Mouse (Mus musculus): ENCODE data around the gene Pcbp3. TPM values are rescaled to one million over a fixed set of nuclear protein-coding genes. Genes with fewer than 3 reads are reported as not detected.

The Pcbp3 gene
- total and polyA plus RNA-seq, 3 experiments, result not detected

DNA sequence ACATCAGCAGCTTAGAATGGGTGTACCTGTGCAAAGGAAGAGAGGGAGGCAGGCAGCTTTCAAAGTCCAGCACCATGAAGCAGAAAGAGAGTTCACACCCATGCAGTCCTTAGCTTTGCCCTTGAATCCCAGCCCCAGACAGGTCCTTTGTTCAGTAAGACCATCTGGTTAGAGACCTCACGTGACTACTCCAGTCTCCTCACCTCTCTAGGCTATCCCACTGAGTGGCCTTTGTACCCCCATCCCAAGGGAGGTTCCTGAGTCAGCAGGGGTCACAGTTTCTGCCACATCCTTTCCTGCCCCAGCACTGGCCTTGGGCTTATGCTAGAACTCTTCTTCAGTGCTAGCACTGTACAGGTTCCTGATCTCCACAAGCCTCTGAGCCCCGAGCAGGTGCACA is 142.4 kb downstream of the Pcbp3 start:
- H3K27ac ChIP-seq (ENCODE audit: insufficient read depth, low read depth), result no peak overlapping the region
- H3K36me3 ChIP-seq (replicated peaks in 1 of 2; ENCODE audit: control insufficient read depth in 1 of 2, insufficient read depth in 1 of 2, low read length in 1 of 2), result no peaks in the 10 kb centered on the region
- no peak overlapping the region for H3K4me2 ChIP-seq (ENCODE audit: insufficient read depth, low read depth, poor library complexity, severe bottlenecking)
- DNase-seq (ENCODE audit: extremely low read depth), result no peak
- in situ Hi-C loops (cut with MboI; ENCODE audit: low pct_ligation_motif_present, low pct_unique_long_range_greater_than_20kb, low sequenced_read_pairs) (no loop called here), dilution Hi-C loops (cut with MboI; ENCODE audit: extremely low pct_ligation_motif_present, extremely low pct_unique_long_range_greater_than_20kb, low sequenced_read_pairs) (no loop called here)
- no peak for TF ChIP-seq MEF2A (IDR thresholded peaks at IDR 0.05; ENCODE audit: borderline replicate concordance, low read depth, low read length)
- TF ChIP-seq MYC (IDR thresholded peaks at IDR 0.05; ENCODE audit: low read depth, low read length), result no peak
- no peak for TF ChIP-seq POLR2A (IDR thresholded peaks at IDR 0.05; ENCODE audit: low read depth, low read length)
- no peak for TF ChIP-seq ZNF384 (IDR thresholded peaks at IDR 0.05; ENCODE audit: low read depth, low read length)
- TF ChIP-seq MAZ (IDR thresholded peaks at IDR 0.05; ENCODE audit: low read depth, low read length), result no peak
- no peaks in the 10 kb centered on the region for H3K4me1 ChIP-seq (ENCODE audit: control insufficient read depth in 1 of 2, insufficient read depth in 2 of 2)
- peaks cover 73% of the 10 kb centered on the region for H3K27me3 ChIP-seq (replicated peaks)
- no peak overlapping the region for H3K4me3 ChIP-seq (replicated peaks in 1 of 3; ENCODE audit: low read depth in 2 of 3, low read length in 2 of 3, poor library complexity in 1 of 3)
- H3K79me2 ChIP-seq (replicated peaks; ENCODE audit: control insufficient read depth, extremely low read depth, insufficient read depth, poor library complexity, severe bottlenecking), result no peaks in the 10 kb centered on the region
- no peak overlapping the region for H3K9ac ChIP-seq (ENCODE audit: insufficient read depth, low read depth)
- no peaks in the 10 kb centered on the region for H3K9me3 ChIP-seq (replicated peaks; ENCODE audit: low read length)

DNA sequence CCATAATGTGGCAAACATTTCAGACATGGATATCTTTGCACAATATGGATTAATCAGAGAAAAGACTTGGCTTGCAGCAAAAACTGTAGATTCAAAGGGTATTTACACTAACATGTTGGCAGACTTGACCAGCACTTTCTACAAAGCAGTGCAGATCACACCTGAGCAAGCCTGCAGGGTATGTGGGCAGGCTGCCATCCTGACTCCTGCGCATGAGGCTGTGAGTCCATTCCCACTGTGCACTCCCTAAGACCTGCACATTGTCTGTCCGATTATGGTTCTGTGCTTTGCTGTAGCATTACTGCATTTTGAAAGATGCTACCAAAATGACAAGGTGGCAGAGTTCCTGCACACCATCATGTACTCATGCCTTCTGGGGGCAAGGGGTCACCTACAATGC is 143.3 kb downstream of the Pcbp3 start:
- TF ChIP-seq NRF1 (IDR thresholded peaks at IDR 0.05; ENCODE audit: low read depth, low read length) (no peak), ELF1 (IDR thresholded peaks at IDR 0.05; ENCODE audit: low read depth, low read length) (no peak), CHD1 (IDR thresholded peaks at IDR 0.05; ENCODE audit: low read depth, low read length) (no peak), E2F4 (IDR thresholded peaks at IDR 0.05; ENCODE audit: insufficient replicate concordance, low read depth, low read length) (no peak), ZNF384 (IDR thresholded peaks at IDR 0.05; ENCODE audit: low read depth, low read length) (no peak), ZC3H11A (IDR thresholded peaks at IDR 0.05; ENCODE audit: low read depth, low read length) (no peak), USF2 (conservative IDR thresholded peaks at IDR 0.05; ENCODE audit: low read depth, low read length) (no peak)
- Histone ChIP-seq H3K4me1 (ENCODE audit: control insufficient read depth in 1 of 2, insufficient read depth in 2 of 2) (no peaks in the 10 kb centered on the region), H3K9ac (ENCODE audit: insufficient read depth, low read depth) (no peak overlapping the region), H3K4me3 (replicated peaks in 1 of 3; ENCODE audit: low read depth in 2 of 3, low read length in 2 of 3, poor library complexity in 1 of 3) (no peak overlapping the region), H3K36me3 (replicated peaks in 1 of 2; ENCODE audit: control insufficient read depth in 1 of 2, insufficient read depth in 1 of 2, low read length in 1 of 2) (no peaks in the 10 kb centered on the region), H3K79me2 (replicated peaks; ENCODE audit: control insufficient read depth, extremely low read depth, insufficient read depth, poor library complexity, severe bottlenecking) (no peaks in the 10 kb centered on the region), H3K27ac (ENCODE audit: insufficient read depth, low read depth) (no peak overlapping the region), H3K9me3 (replicated peaks; ENCODE audit: low read length) (no peaks in the 10 kb centered on the region), H3K4me2 (ENCODE audit: insufficient read depth, low read depth, poor library complexity, severe bottlenecking) (no peak overlapping the region), H3K27me3 (replicated peaks) (peaks cover 74% of the 10 kb centered on the region)
- dilution Hi-C loops (cut with MboI; ENCODE audit: extremely low pct_ligation_motif_present, extremely low pct_unique_long_range_greater_than_20kb, low sequenced_read_pairs), result no loop called here
- in situ Hi-C loops (cut with MboI; ENCODE audit: low pct_ligation_motif_present, low pct_unique_long_range_greater_than_20kb, low sequenced_read_pairs), result no loop called here
- no peak for DNase-seq (ENCODE audit: extremely low read depth)

DNA sequence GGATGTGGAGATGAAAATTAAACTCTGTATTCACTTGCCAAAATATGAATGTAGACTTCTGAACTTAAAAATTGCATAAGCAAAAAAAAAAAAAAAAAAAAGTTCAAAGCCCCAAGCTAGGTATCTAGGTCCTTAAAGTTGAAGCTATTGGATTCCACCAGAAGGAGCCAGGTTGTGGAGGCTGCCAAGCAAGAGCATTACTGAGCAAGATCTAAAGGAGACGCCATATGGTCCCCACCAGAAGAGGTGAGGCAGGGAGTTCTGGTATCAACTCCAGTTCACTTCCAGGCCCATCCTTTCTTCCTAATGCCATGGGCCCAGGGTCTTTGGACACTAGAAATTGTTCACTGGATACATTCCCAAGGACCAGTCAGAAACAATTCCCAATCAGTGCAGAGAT is 144.8 kb downstream of the Pcbp3 start:
- H3K9ac ChIP-seq (ENCODE audit: insufficient read depth, low read depth), result no peak overlapping the region
- in situ Hi-C loops (cut with MboI; ENCODE audit: low pct_ligation_motif_present, low pct_unique_long_range_greater_than_20kb, low sequenced_read_pairs), result no loop called here
- no peaks in the 10 kb centered on the region for H3K36me3 ChIP-seq (replicated peaks in 1 of 2; ENCODE audit: control insufficient read depth in 1 of 2, insufficient read depth in 1 of 2, low read length in 1 of 2)
- H3K27ac ChIP-seq (ENCODE audit: insufficient read depth, low read depth), result no peak overlapping the region
- H3K9me3 ChIP-seq (replicated peaks; ENCODE audit: low read length), result no peaks in the 10 kb centered on the region
- TF ChIP-seq ZC3H11A (IDR thresholded peaks at IDR 0.05; ENCODE audit: low read depth, low read length), result no peak
- no peak for TF ChIP-seq ZMIZ1 (IDR thresholded peaks at IDR 0.05; ENCODE audit: low read depth, low read length)
- no peak for TF ChIP-seq PAX5 (IDR thresholded peaks at IDR 0.05; ENCODE audit: low read length)
- no peaks in the 10 kb centered on the region for H3K4me1 ChIP-seq (ENCODE audit: control insufficient read depth in 1 of 2, insufficient read depth in 2 of 2)
- DNase-seq (ENCODE audit: extremely low read depth), result no peak
- H3K4me3 ChIP-seq (replicated peaks in 1 of 3; ENCODE audit: low read depth in 2 of 3, low read length in 2 of 3, poor library complexity in 1 of 3), result no peak overlapping the region
- dilution Hi-C loops (cut with MboI; ENCODE audit: extremely low pct_ligation_motif_present, extremely low pct_unique_long_range_greater_than_20kb, low sequenced_read_pairs), result no loop called here
- H3K4me2 ChIP-seq (ENCODE audit: insufficient read depth, low read depth, poor library complexity, severe bottlenecking), result no peak overlapping the region
- peaks cover 69% of the 10 kb centered on the region for H3K27me3 ChIP-seq (replicated peaks)
- no peaks in the 10 kb centered on the region for H3K79me2 ChIP-seq (replicated peaks; ENCODE audit: control insufficient read depth, extremely low read depth, insufficient read depth, poor library complexity, severe bottlenecking)

Measured in CH12.LX (cell line).